In genomic region chr13:107626670-107627069, GRCm38 (mm10) we compare ENCODE assay signal across 26 mouse cellular contexts.
DNase-seq lines count a peak whose midpoint lies in the region; ATAC-seq and TF ChIP-seq lines count a peak whose summit lies in the region.
"Had no signal": no experiment of that assay in that cellular context is flagged by ENCODE, and none has a peak within 500 bp of the region (broad histone marks: within the 10 kb centered on the region; RNA-seq: fewer than 3 reads in every experiment).

No protein-coding gene starts in this region.

- H3K4me1 ChIP-seq in forebrain, embryonic 10.5 days, result peaks cover 9% of the 10 kb centered on the region
- H3K4me1 ChIP-seq in forebrain, embryonic 12.5 days, result no peaks in the 10 kb centered on the region
- H3K4me1 ChIP-seq in kidney, embryonic 14.5 days (ENCODE audit: control insufficient read depth, insufficient read depth, low read length), result no peaks in the 10 kb centered on the region
- H3K4me1 ChIP-seq in kidney, postnatal 0 days (replicated peaks; ENCODE audit: insufficient read depth, low read length), result no peaks in the 10 kb centered on the region
- H3K4me1 ChIP-seq: embryonic facial prominence, embryonic 12.5 days; embryonic facial prominence, embryonic 15.5 days had no signal

- peaks cover 13% of the 10 kb centered on the region for H3K27me3 ChIP-seq in forebrain, embryonic 10.5 days (ENCODE audit: poor library complexity, severe bottlenecking)
- 0 out of 2 replicates have a peak, but pooled peaks cover 16% of the 10 kb centered on the region for H3K27me3 ChIP-seq in forebrain, embryonic 12.5 days
- H3K27me3 ChIP-seq in kidney, embryonic 14.5 days (ENCODE audit: control insufficient read depth, insufficient read depth, low read length), result no peaks in the 10 kb centered on the region
- no peaks in the 10 kb centered on the region for H3K27me3 ChIP-seq in kidney, postnatal 0 days (ENCODE audit: insufficient read depth, low read length)
- H3K27me3 ChIP-seq: embryonic facial prominence, embryonic 15.5 days; Patski had no signal

- no peak for DNase-seq in forebrain, embryonic 10.5 days (ENCODE audit: extremely low spot score, low spot score)
- no peak for DNase-seq in kidney, adult 8-10 months
- DNase-seq in kidney, postnatal 0 days (ENCODE audit: low spot score), result no peak
- no peak for DNase-seq in kidney, adult 18-20 months
- DNase-seq in gastrocnemius, adult 18-20 months (ENCODE audit: low spot score), result no peak
- DNase-seq: adrenal gland, adult 2 months; adrenal gland, postnatal 14 days; cerebellum, adult 11 months; cerebellum, adult 2 months; cerebellum, adult 9-11 months; cerebellum, postnatal 25 days; gastrocnemius, postnatal 10 days; gastrocnemius, postnatal 36 days; heart, postnatal 36 days had no signal

- peak overlapping the region; percentile 25; the same call in 1 of the 2 replicates for H3K27ac ChIP-seq in forebrain, embryonic 10.5 days
- H3K27ac ChIP-seq in forebrain, embryonic 12.5 days, result no peak overlapping the region
- H3K27ac ChIP-seq in kidney, embryonic 14.5 days (ENCODE audit: low read depth, low read length), result no peak overlapping the region
- H3K27ac ChIP-seq in kidney, postnatal 0 days, result no peak overlapping the region
- H3K27ac ChIP-seq: embryonic facial prominence, embryonic 12.5 days; embryonic facial prominence, embryonic 15.5 days; hindbrain, embryonic 10.5 days; hindbrain, embryonic 14.5 days; hindbrain, postnatal 0 days had no signal

- H3K4me2 ChIP-seq in forebrain, embryonic 12.5 days, result no peak overlapping the region
- H3K4me2 ChIP-seq in kidney, embryonic 14.5 days (replicated peaks; ENCODE audit: low read depth, low read length), result no peak overlapping the region; the same call in 1 of the 2 replicates
- no peak overlapping the region for H3K4me2 ChIP-seq in kidney, postnatal 0 days (ENCODE audit: low read length)
- H3K4me2 ChIP-seq: embryonic facial prominence, embryonic 12.5 days; embryonic facial prominence, embryonic 15.5 days; heart, embryonic 11.5 days; hindbrain, embryonic 14.5 days had no signal

- H3K9me3 ChIP-seq in forebrain, embryonic 10.5 days, result no peaks in the 10 kb centered on the region
- no peaks in the 10 kb centered on the region for H3K9me3 ChIP-seq in forebrain, embryonic 12.5 days
- no peaks in the 10 kb centered on the region for H3K9me3 ChIP-seq in kidney, embryonic 14.5 days (ENCODE audit: control insufficient read depth, low read length)
- no peaks in the 10 kb centered on the region for H3K9me3 ChIP-seq in kidney, postnatal 0 days (replicated peaks; ENCODE audit: low read length)
- H3K9me3 ChIP-seq: embryonic facial prominence, embryonic 12.5 days; embryonic facial prominence, embryonic 15.5 days; hindbrain, embryonic 10.5 days had no signal

- no peaks in the 10 kb centered on the region for H3K36me3 ChIP-seq in forebrain, embryonic 10.5 days (replicated peaks)
- no peaks in the 10 kb centered on the region for H3K36me3 ChIP-seq in forebrain, embryonic 12.5 days (replicated peaks)
- no peaks in the 10 kb centered on the region for H3K36me3 ChIP-seq in kidney, embryonic 14.5 days (ENCODE audit: control insufficient read depth, insufficient read depth, low read length)
- H3K36me3 ChIP-seq in kidney, postnatal 0 days (ENCODE audit: insufficient read depth, low read length), result no peaks in the 10 kb centered on the region
- H3K36me3 ChIP-seq: embryonic facial prominence, embryonic 12.5 days; embryonic facial prominence, embryonic 15.5 days; G1E; hindbrain, embryonic 10.5 days had no signal

- H3K4me3 ChIP-seq in forebrain, embryonic 10.5 days, result no peak overlapping the region
- no peak overlapping the region for H3K4me3 ChIP-seq in forebrain, embryonic 12.5 days (replicated peaks)
- H3K4me3 ChIP-seq in kidney, embryonic 14.5 days (ENCODE audit: low read length), result no peak overlapping the region
- H3K4me3 ChIP-seq in kidney, postnatal 0 days (replicated peaks; ENCODE audit: low read depth, low read length), result no peak overlapping the region
- H3K4me3 ChIP-seq: embryonic facial prominence, embryonic 12.5 days; embryonic facial prominence, embryonic 15.5 days; hindbrain, embryonic 10.5 days had no signal

- ATAC-seq in forebrain, embryonic 12.5 days (ENCODE audit: low FRiP score), result no peak
- ATAC-seq in kidney, embryonic 14.5 days (ENCODE audit: low FRiP score, low TSS enrichment), result peak; percentile 93
- peak; percentile 66 for ATAC-seq in kidney, postnatal 0 days (replicated peaks; ENCODE audit: low FRiP score, low read depth)
- ATAC-seq: forebrain, embryonic 14.5 days; hindbrain, postnatal 0 days; inflammation-experienced regulatory T-cells, adult 6 months; Patski had no signal

- WGBS in forebrain, embryonic 10.5 days, result 53% methylated on average over 8 of the region's 8 CpGs
- 60% methylated on average over 8 of the region's 8 CpGs for WGBS in forebrain, embryonic 12.5 days
- WGBS in kidney, embryonic 14.5 days, result 27% methylated on average over 8 of the region's 8 CpGs
- 27% methylated on average over 8 of the region's 8 CpGs for WGBS in kidney, postnatal 0 days

- no peak overlapping the region for H3K9ac ChIP-seq in forebrain, embryonic 12.5 days
- H3K9ac ChIP-seq in kidney, embryonic 14.5 days (ENCODE audit: low read depth, low read length), result no peak overlapping the region
- H3K9ac ChIP-seq in kidney, postnatal 0 days (ENCODE audit: low read depth, low read length), result no peak overlapping the region
- H3K9ac ChIP-seq: embryonic facial prominence, embryonic 12.5 days; embryonic facial prominence, embryonic 15.5 days; hindbrain, embryonic 14.5 days had no signal

- TF ChIP-seq CTCF in kidney, postnatal 0 days (IDR thresholded peaks at IDR 0.05; ENCODE audit: low read depth), result no peak
